Mouse (Mus musculus): ENCODE results near the gene Rpl35a.

- TF ChIP-seq CTCF (IDR thresholded peaks at IDR 0.05; ENCODE audit: control insufficient read depth, insufficient read depth, insufficient replicate concordance, low read depth, low read length) (no peak), POLR2A (IDR thresholded peaks at IDR 0.05; ENCODE audit: control insufficient read depth, low read depth, low read length) (no peak)
Measured at GRCm38 (mm10) chr16:33048004-33048403, 8.2 kb upstream of the Rpl35a start.
